Mouse (Mus musculus) stomach, embryonic 16.5 days (tissue): ENCODE results near the gene Dtymk. TPM values are rescaled to one million over a fixed set of nuclear protein-coding genes. Genes with fewer than 3 reads are reported as not detected.
"Not testable (repeated sequence)": the region's sequence is repeated elsewhere in the genome, so short reads cannot be mapped to it uniquely, and the experiment has no call there.

Source experiments
- ATAC-seq: fragments of 200-750 bp; cut with Nextera tagmentation; 2 replicates; pipeline ENCODE4 v1.8.0; 2017; ENCODE audit warnings: moderate number of reproducible peaks, moderate TSS enrichment; ENCODE audit not compliant: insufficient read depth, low FRiP score
- H3K27ac ChIP-seq: fragments of 300-500 bp; sonication (generic); 2 replicates; pipeline ENCODE4 v1.5.1; 2014; ENCODE audit warnings: low read length
- H3K27me3 ChIP-seq: fragments of 300-500 bp; sonication (generic); 2 replicates; pipeline ENCODE4 v1.6.1; 2014; ENCODE audit warnings: low read length, control low read depth, mixed read lengths; ENCODE audit not compliant: control insufficient read depth, insufficient read depth
- H3K36me3 ChIP-seq: fragments of 300-500 bp; sonication (generic); 2 replicates; pipeline ENCODE4 v1.6.1; 2014; ENCODE audit warnings: low read length; ENCODE audit not compliant: control insufficient read depth, insufficient read depth
- H3K4me1 ChIP-seq: fragments of 300-500 bp; sonication (generic); 2 replicates; pipeline ENCODE4 v1.6.1; 2014; ENCODE audit warnings: low read length, control low read depth, mixed read lengths; ENCODE audit not compliant: control insufficient read depth, insufficient read depth
- H3K4me2 ChIP-seq: fragments of 300-500 bp; sonication (generic); 2 replicates; pipeline ENCODE4 v1.6.1; 2014; ENCODE audit warnings: low read depth, low read length, mixed read lengths
- H3K4me3 ChIP-seq: fragments of 300-500 bp; sonication (generic); replicated peaks from 2 replicates; pipeline ENCODE4 v1.5.1; 2014; ENCODE audit warnings: mild to moderate bottlenecking, low read length
- H3K9ac ChIP-seq: fragments of 300-500 bp; sonication (generic); 2 replicates; pipeline ENCODE4 v1.6.1; 2014; ENCODE audit warnings: low read length
- H3K9me3 ChIP-seq: fragments of 300-500 bp; sonication (generic); replicated peaks from 2 replicates; pipeline ENCODE4 v1.6.1; 2016; ENCODE audit warnings: low read length, control low read depth; ENCODE audit not compliant: control insufficient read depth
- WGBS: fragments of 180-500 bp; shearing (Covaris S2); extraction: QIAGEN DNeasy Blood & Tissue Kit; methylation state at CpG from one replicate; pipeline ENCODE4 v1.1.7; 2014; 5-methylcytosine and 5-hydroxymethylcytosine counted together
- polyA plus RNA-seq: library from polyadenylated mRNA; unstranded; fragments of >200 nt; fragmentation: Nextera tagmentation; extraction: Ambion mirVana; gene quantifications from 2 replicates; pipeline ENCODE4 v1.2.1, GENCODE M21; 2015

Dtymk gene
- polyA plus RNA-seq, 1 experiment from 2014 or later: 210 TPM

GRCm38 (mm10) chr1:93794526-93794925 is 7.2 kb downstream of the Dtymk start:
- no peak overlapping the region for H3K9ac ChIP-seq
- no peak overlapping the region for H3K27ac ChIP-seq
- no peak overlapping the region for H3K4me2 ChIP-seq
- no peaks in the 10 kb centered on the region for H3K27me3 ChIP-seq
- H3K36me3 ChIP-seq: peaks cover 40% of the 10 kb centered on the region
- ATAC-seq: no peak
- no peaks in the 10 kb centered on the region for H3K9me3 ChIP-seq
- WGBS: 91% methylated on average over 8 of the region's 8 CpGs
- H3K4me1 ChIP-seq: no peaks in the 10 kb centered on the region
- H3K4me3 ChIP-seq: no peak overlapping the region

GRCm38 (mm10) chr1:93786912-93787311 is 14.8 kb downstream of the Dtymk start:
- no peak overlapping the region for H3K4me3 ChIP-seq
- H3K4me1 ChIP-seq: no peaks in the 10 kb centered on the region
- no peak overlapping the region for H3K27ac ChIP-seq
- no peaks in the 10 kb centered on the region for H3K27me3 ChIP-seq
- H3K4me2 ChIP-seq: no peak overlapping the region
- 0 out of 2 replicates have a peak, but pooled peaks have one; percentile 10 for ATAC-seq
- 79% methylated on average over 2 of the region's 2 CpGs for WGBS
- no peaks in the 10 kb centered on the region for H3K9me3 ChIP-seq
- no peak overlapping the region for H3K9ac ChIP-seq
- peaks cover 35% of the 10 kb centered on the region for H3K36me3 ChIP-seq

- H3K9me3 ChIP-seq: no peaks in the 10 kb centered on the region
- no peak overlapping the region for H3K27ac ChIP-seq
- H3K27me3 ChIP-seq: no peaks in the 10 kb centered on the region
- no peaks in the 10 kb centered on the region for H3K4me1 ChIP-seq
- H3K4me2 ChIP-seq: no peak overlapping the region
- ATAC-seq: no peak
- no peak overlapping the region for H3K9ac ChIP-seq
- WGBS: 93% methylated on average over 5 of the region's 5 CpGs
- no peak overlapping the region for H3K4me3 ChIP-seq
- H3K36me3 ChIP-seq: peaks cover 26% of the 10 kb centered on the region
These were observed 25.0 kb downstream of the Dtymk start for GRCm38 (mm10) chr1:93776686-93777085.

- Histone ChIP-seq H3K4me2 (no peak overlapping the region), H3K36me3 (peaks cover 7% of the 10 kb centered on the region), H3K27ac (no peak overlapping the region), H3K27me3 (no peaks in the 10 kb centered on the region), H3K4me1 (no peaks in the 10 kb centered on the region), H3K9ac (no peak overlapping the region), H3K9me3 (no peaks in the 10 kb centered on the region), H3K4me3 (no peak overlapping the region)
- WGBS: 92% methylated on average over 3 of the region's 3 CpGs
- ATAC-seq: no peak
These were observed 31.8 kb downstream of the Dtymk start for GRCm38 (mm10) chr1:93769901-93770300.

- no peak overlapping the region for H3K27ac ChIP-seq
- H3K4me3 ChIP-seq: no peak overlapping the region
- no peaks in the 10 kb centered on the region for H3K27me3 ChIP-seq
- H3K9me3 ChIP-seq: no peaks in the 10 kb centered on the region
- H3K4me2 ChIP-seq: no peak overlapping the region
- peaks cover 4% of the 10 kb centered on the region; the same call in 1 of the 2 replicates for H3K36me3 ChIP-seq
- H3K9ac ChIP-seq: no peak overlapping the region
- no peaks in the 10 kb centered on the region for H3K4me1 ChIP-seq
- no peak for ATAC-seq
- WGBS: 96% methylated on average over 6 of the region's 6 CpGs
These were observed 34.1 kb downstream of the Dtymk start for GRCm38 (mm10) chr1:93767600-93767999.

GRCm38 (mm10) chr1:93764871-93765591 is 36.7 kb downstream of the Dtymk start:
- H3K27ac ChIP-seq: no peak overlapping the region
- H3K36me3 ChIP-seq: peaks cover 4% of the 10 kb centered on the region; the same call in 1 of the 2 replicates
- H3K27me3 ChIP-seq: no peaks in the 10 kb centered on the region
- H3K4me1 ChIP-seq: no peaks in the 10 kb centered on the region
- H3K9ac ChIP-seq: no peak overlapping the region
- H3K4me3 ChIP-seq: no peak overlapping the region
- H3K4me2 ChIP-seq: no peak overlapping the region
- no peaks in the 10 kb centered on the region for H3K9me3 ChIP-seq
- no peak for ATAC-seq
- 87% methylated on average over 9 of the region's 9 CpGs for WGBS

GRCm38 (mm10) chr1:93763531-93763930 is 38.2 kb downstream of the Dtymk start:
- H3K27ac ChIP-seq, H3K27me3 ChIP-seq, H3K4me2 ChIP-seq, H3K9me3 ChIP-seq, ATAC-seq, H3K9ac ChIP-seq, H3K36me3 ChIP-seq, H3K4me3 ChIP-seq, H3K4me1 ChIP-seq: not testable (repeated sequence)
- WGBS: 83% methylated on average over 3 of the region's 3 CpGs

GRCm38 (mm10) chr1:93760076-93760475 is 41.7 kb downstream of the Dtymk start:
- H3K27me3 ChIP-seq: no peaks in the 10 kb centered on the region
- no peak overlapping the region for H3K4me3 ChIP-seq
- H3K4me1 ChIP-seq: peaks cover 8% of the 10 kb centered on the region; the same call in 1 of the 2 replicates
- no peak overlapping the region for H3K27ac ChIP-seq
- no peak for ATAC-seq
- 92% methylated on average over 1 of the region's 1 CpGs for WGBS
- no peaks in the 10 kb centered on the region for H3K36me3 ChIP-seq
- no peak overlapping the region for H3K9ac ChIP-seq
- no peak overlapping the region for H3K4me2 ChIP-seq
- no peaks in the 10 kb centered on the region for H3K9me3 ChIP-seq

- Histone ChIP-seq H3K4me3 (no peak overlapping the region), H3K27ac (no peak overlapping the region), H3K9ac (no peak overlapping the region), H3K4me1 (peaks cover 15% of the 10 kb centered on the region), H3K36me3 (no peaks in the 10 kb centered on the region), H3K9me3 (no peaks in the 10 kb centered on the region), H3K27me3 (no peaks in the 10 kb centered on the region), H3K4me2 (no peak overlapping the region)
- ATAC-seq: no peak
These were observed 45.6 kb downstream of the Dtymk start for GRCm38 (mm10) chr1:93756154-93756553.
